Mouse (Mus musculus) lung, embryonic 14.5 days (tissue): ENCODE results near the gene Xlr4b. TPM values are rescaled to one million over a fixed set of nuclear protein-coding genes. Genes with fewer than 3 reads are reported as not detected.
"Not testable (repeated sequence)": the region's sequence is repeated elsewhere in the genome, so short reads cannot be mapped to it uniquely, and the experiment has no call there.

Experiments
- ATAC-seq: fragments of 200-750 bp; cut with Nextera tagmentation; 2 replicates; pipeline ENCODE4 v1.8.0; 2017; ENCODE audit warnings: mild to moderate bottlenecking, moderate TSS enrichment, moderate library complexity; ENCODE audit not compliant: insufficient read depth
- DNase-seq: peaks from one replicate; pipeline ENCODE4 v3.0.0-alpha.2; 2015
- H3K27ac ChIP-seq: fragments of 300-500 bp; sonication (generic); 2 replicates; pipeline ENCODE4 v1.5.1; 2014; ENCODE audit warnings: low read depth, mild to moderate bottlenecking, moderate library complexity
- H3K27me3 ChIP-seq: fragments of 300-500 bp; sonication (generic); 2 replicates; pipeline ENCODE4 v1.6.1; 2014; ENCODE audit warnings: low read length, control low read depth; ENCODE audit not compliant: insufficient read depth
- H3K36me3 ChIP-seq: fragments of 300-500 bp; sonication (generic); 2 replicates; pipeline ENCODE4 v1.6.1; 2014; ENCODE audit warnings: control low read depth; ENCODE audit not compliant: insufficient read depth
- H3K4me1 ChIP-seq: fragments of 300-500 bp; sonication (generic); 2 replicates; pipeline ENCODE4 v1.6.1; 2014; ENCODE audit warnings: antibody characterized with exemption, control low read depth; ENCODE audit not compliant: insufficient read depth
- H3K4me2 ChIP-seq: fragments of 300-500 bp; sonication (generic); 2 replicates; pipeline ENCODE4 v1.6.1; 2014; ENCODE audit warnings: mild to moderate bottlenecking
- H3K4me3 ChIP-seq: fragments of 300-500 bp; sonication (generic); 2 replicates; pipeline ENCODE4 v1.5.1; 2014; ENCODE audit warnings: low read depth, low read length
- H3K9ac ChIP-seq: fragments of 300-500 bp; sonication (generic); 2 replicates; pipeline ENCODE4 v1.6.1; 2014
- H3K9me3 ChIP-seq: fragments of 300-500 bp; sonication (generic); 2 replicates; pipeline ENCODE4 v1.6.1; 2016; ENCODE audit warnings: low read depth, low read length, control low read depth
- WGBS: fragments of 180-500 bp; shearing (Covaris S2); extraction: QIAGEN DNeasy Blood & Tissue Kit; methylation state at CpG from one replicate; pipeline ENCODE4 v1.1.7; 2014; 5-methylcytosine and 5-hydroxymethylcytosine counted together
- polyA plus RNA-seq: library from polyadenylated mRNA; unstranded; fragments of >200 nt; fragmentation: Nextera tagmentation; extraction: Ambion mirVana; gene quantifications from 2 replicates; pipeline ENCODE4 v1.2.1, GENCODE M21; 2014

Xlr4b gene
- polyA plus RNA-seq, 1 experiment from 2014 or later = 4.6 TPM

DNA sequence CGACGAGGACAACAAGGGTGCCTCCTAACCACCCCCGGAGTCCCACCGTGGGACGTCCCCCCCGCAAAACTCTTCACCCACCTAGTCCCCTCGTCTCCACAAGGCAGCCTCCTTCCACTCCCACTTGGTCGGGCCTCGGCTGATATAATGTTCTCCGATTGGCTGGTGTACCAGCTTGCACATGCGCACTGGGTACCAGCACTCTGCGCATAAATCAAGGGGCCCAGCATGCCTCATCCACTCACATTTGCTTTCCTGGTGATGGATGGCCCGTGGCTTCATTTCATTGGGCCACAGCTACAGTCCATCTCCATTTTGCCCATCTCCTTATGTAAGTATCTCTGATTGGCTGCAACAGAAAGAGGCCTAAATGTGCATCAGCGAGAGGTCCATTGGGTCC is 51.1 kb downstream of the Xlr4b start, which contains the start of gene Xlr3c:
Gene Xlr3c, minus strand, starts transcription at position 121 of the 400 bp plus-strand sequence.
- H3K27ac ChIP-seq, ATAC-seq, H3K4me1 ChIP-seq, H3K27me3 ChIP-seq, H3K9me3 ChIP-seq, H3K4me3 ChIP-seq, DNase-seq, H3K9ac ChIP-seq, H3K36me3 ChIP-seq, H3K4me2 ChIP-seq: not testable (repeated sequence)
- 92% methylated on average over 12 of the region's 14 CpGs for WGBS

Other genes with a start within 250 kb of the Xlr4b start
- 6.5 and 8.0 TPM in 2 replicates for gene Zfp185, start 227.0 kb upstream of the Xlr4b start, polyA plus RNA-seq
- gene Pnma5, start 177.2 kb upstream of the Xlr4b start, polyA plus RNA-seq = 0.11 TPM in 1 of 2 replicates, not detected in the other
- gene Pnma3, start 149.5 kb upstream of the Xlr4b start, polyA plus RNA-seq = 0.08 and 0.13 TPM in 2 replicates
- gene Xlr4a, start 131.9 kb upstream of the Xlr4b start, polyA plus RNA-seq = 0.35 and 2.0 TPM in 2 replicates
- gene Xlr3a, start 117.2 kb upstream of the Xlr4b start, polyA plus RNA-seq = 3.6 and 5.6 TPM in 2 replicates
- gene Gm14685, start 97.3 kb upstream of the Xlr4b start, polyA plus RNA-seq = 0.09 and 0.11 TPM in 2 replicates
- gene Xlr5b, start 65.5 kb upstream of the Xlr4b start, polyA plus RNA-seq = not detected in 2 replicates
- gene DXBay18, start 64.9 kb upstream of the Xlr4b start, polyA plus RNA-seq = 0.09 TPM in 1 of 2 replicates, not detected in the other
- gene Spin2d, start 37.3 kb upstream of the Xlr4b start, polyA plus RNA-seq = not detected in 2 replicates
- 8.8 and 16.8 TPM in 2 replicates for gene Xlr3b, start 22.1 kb upstream of the Xlr4b start, polyA plus RNA-seq
- 9.7 and 10.9 TPM in 2 replicates for gene F8a, start 14.0 kb downstream of the Xlr4b start, polyA plus RNA-seq
- 0.21 TPM in 1 of 2 replicates, not detected in the other for gene Xlr4c, start 28.8 kb downstream of the Xlr4b start, polyA plus RNA-seq
- gene Xlr3c, start 51.1 kb downstream of the Xlr4b start, polyA plus RNA-seq = not detected in 2 replicates
- not detected in 2 replicates for gene Xlr5a, start 78.6 kb downstream of the Xlr4b start, polyA plus RNA-seq
- not detected in 2 replicates for gene Xlr5c, start 78.6 kb downstream of the Xlr4b start, polyA plus RNA-seq
- gene Gm45015, start 122.5 kb downstream of the Xlr4b start, polyA plus RNA-seq = not detected in 2 replicates
- gene Zfp275, start 128.3 kb downstream of the Xlr4b start, polyA plus RNA-seq = 18.2 and 20.7 TPM in 2 replicates
- gene Gm18336, start 184.4 kb downstream of the Xlr4b start, polyA plus RNA-seq = not detected in 2 replicates
- gene Zfp92, start 196.8 kb downstream of the Xlr4b start, polyA plus RNA-seq = 0.05 and 0.14 TPM in 2 replicates
- 0.18 TPM in 1 of 2 replicates, not detected in the other for gene Trex2, start 221.0 kb downstream of the Xlr4b start, polyA plus RNA-seq
- 68.8 and 76.3 TPM in 2 replicates for gene Haus7, start 244.7 kb downstream of the Xlr4b start, polyA plus RNA-seq